ENCODE assay signal across 8 mouse cellular contexts in genomic region chr5:113869132-113869531, GRCm38 (mm10). TPM values are rescaled to one million over a fixed set of nuclear protein-coding genes. Genes with fewer than 3 reads are reported as not detected.
DNase-seq lines count a peak whose midpoint lies in the region; ATAC-seq lines count a peak whose summit lies in the region.

No protein-coding gene starts in this region.

- WGBS in hindbrain, embryonic 15.5 days, result 19% methylated on average over 11 of the region's 11 CpGs
- WGBS in lung, embryonic 16.5 days, result 37% methylated on average over 11 of the region's 11 CpGs

- no peaks in the 10 kb centered on the region for H3K27me3 ChIP-seq in hindbrain, embryonic 15.5 days
- no peaks in the 10 kb centered on the region for H3K27me3 ChIP-seq in lung, embryonic 16.5 days (ENCODE audit: control insufficient read depth, insufficient read depth, low read depth, low read length)

- no peak overlapping the region for H3K4me3 ChIP-seq in hindbrain, embryonic 15.5 days
- H3K4me3 ChIP-seq in lung, embryonic 16.5 days (ENCODE audit: low read length), result no peak overlapping the region

- H3K4me2 ChIP-seq in hindbrain, embryonic 15.5 days, result no peak overlapping the region
- H3K4me2 ChIP-seq in lung, embryonic 16.5 days (ENCODE audit: low read depth, low read length), result no peak overlapping the region

- peak; percentile 52 for DNase-seq in right cerebral cortex, postnatal 4 days
- DNase-seq in right cerebral cortex, postnatal 25 days, result no peak
- peak; percentile 71 for DNase-seq in gastrocnemius, postnatal 25 days
- no peak for DNase-seq in spleen, postnatal 4 days (ENCODE audit: low spot score in 2 of 2)
- no peak for DNase-seq in right cerebral cortex, adult 2 months (ENCODE audit: low spot score in 2 of 2)
- DNase-seq in urinary bladder, postnatal 14 days (ENCODE audit: low spot score), result no peak

- ATAC-seq in hindbrain, embryonic 15.5 days (ENCODE audit: low FRiP score, low read depth), result no peak
- ATAC-seq in lung, embryonic 16.5 days (ENCODE audit: low read depth), result peak; percentile 20

- H3K27ac ChIP-seq in hindbrain, embryonic 15.5 days (replicated peaks), result peak overlapping the region; percentile 62
- no peak overlapping the region for H3K27ac ChIP-seq in lung, embryonic 16.5 days (ENCODE audit: low read length)

- H3K36me3 ChIP-seq in hindbrain, embryonic 15.5 days, result 0 out of 2 replicates have a peak, but pooled peaks cover 3% of the 10 kb centered on the region
- peaks cover 11% of the 10 kb centered on the region for H3K36me3 ChIP-seq in lung, embryonic 16.5 days (ENCODE audit: control insufficient read depth, insufficient read depth, low read length)

- H3K9me3 ChIP-seq in hindbrain, embryonic 15.5 days, result no peaks in the 10 kb centered on the region
- H3K9me3 ChIP-seq in lung, embryonic 16.5 days (ENCODE audit: control insufficient read depth, low read length), result no peaks in the 10 kb centered on the region

- no peak overlapping the region for H3K9ac ChIP-seq in hindbrain, embryonic 15.5 days
- peak overlapping the region; percentile 6; the same call in 1 of the 2 replicates for H3K9ac ChIP-seq in lung, embryonic 16.5 days (ENCODE audit: low read length)

- H3K4me1 ChIP-seq in hindbrain, embryonic 15.5 days (replicated peaks), result peaks cover 63% of the 10 kb centered on the region
- H3K4me1 ChIP-seq in lung, embryonic 16.5 days (replicated peaks; ENCODE audit: control insufficient read depth, insufficient read depth, low read length), result peaks cover 50% of the 10 kb centered on the region

RNA-seq across cellular contexts. Expression of gene Selplg, which starts 36.7 kb away (rescaled TPM):
- total RNA-seq in gastrocnemius, postnatal 25 days (2021), result 1 to 10 TPM in 1 of 2 experiments, under 1 TPM in 1; 0.43 to 1.2 TPM
- polyA plus RNA-seq in hindbrain, embryonic 15.5 days (2015; fragmentation: Nextera tagmentation; extraction: Ambion mirVana), result 2.1 and 3.0 TPM in 2 replicates
- 7.4 and 9.5 TPM in 2 replicates for polyA plus RNA-seq in lung, embryonic 16.5 days (2015; fragmentation: Nextera tagmentation; extraction: Ambion mirVana)

RNA-seq across cellular contexts. Expression of gene Coro1c, which starts 39.4 kb away (rescaled TPM):
- 10 to 100 TPM; 11.9 to 17.1 TPM for total RNA-seq in gastrocnemius, postnatal 25 days (2021)
- polyA plus RNA-seq in hindbrain, embryonic 15.5 days (2015; fragmentation: Nextera tagmentation; extraction: Ambion mirVana), result 175 and 182 TPM in 2 replicates
- 131 and 138 TPM in 2 replicates for polyA plus RNA-seq in lung, embryonic 16.5 days (2015; fragmentation: Nextera tagmentation; extraction: Ambion mirVana)

Comparison
In these comparisons a context has a peak if more than half of its experiments do, and no peak if none do; other contexts are left out.
1. DNase-seq: peak in right cerebral cortex, postnatal 4 days (single experiment) and gastrocnemius, postnatal 25 days (single experiment); none in right cerebral cortex, postnatal 25 days (single experiment), spleen, postnatal 4 days (0 of 2), right cerebral cortex, adult 2 months (0 of 2) and urinary bladder, postnatal 14 days (single experiment).